Comparison of ENCODE assay signal across 17 mouse cellular contexts in genomic region chr2:106982503-106982902, GRCm38 (mm10). TPM values are rescaled to one million over a fixed set of nuclear protein-coding genes. Genes with fewer than 3 reads are reported as not detected.
A peak's percentile ranks its signal among the peaks of the same experiment; 100 is the strongest.
DNase-seq lines count a peak whose midpoint lies in the region; ATAC-seq lines count a peak whose summit lies in the region.
"Had no signal": no experiment of that assay in that cellular context is flagged by ENCODE, and none has a peak within 500 bp of the region (broad histone marks: within the 10 kb centered on the region; RNA-seq: fewer than 3 reads in every experiment).

No protein-coding gene starts in this region.

- no peaks in the 10 kb centered on the region for H3K27me3 ChIP-seq in embryonic facial prominence, embryonic 11.5 days (ENCODE audit: control insufficient read depth, insufficient read depth, low read length)
- no peaks in the 10 kb centered on the region for H3K27me3 ChIP-seq in embryonic facial prominence, embryonic 10.5 days (replicated peaks; ENCODE audit: low read depth, poor library complexity, severe bottlenecking)
- no peaks in the 10 kb centered on the region for H3K27me3 ChIP-seq in hindbrain, embryonic 16.5 days (replicated peaks; ENCODE audit: control insufficient read depth, insufficient read depth, low read length)
- H3K27me3 ChIP-seq in hindbrain, embryonic 12.5 days: no peaks in the 10 kb centered on the region
- H3K27me3 ChIP-seq in midbrain, embryonic 14.5 days (ENCODE audit: control insufficient read depth, insufficient read depth, low read length): no peaks in the 10 kb centered on the region
- H3K27me3 ChIP-seq in midbrain, embryonic 10.5 days (ENCODE audit: low read depth, poor library complexity, severe bottlenecking): no peaks in the 10 kb centered on the region
- H3K27me3 ChIP-seq: heart, embryonic 13.5 days; limb, embryonic 12.5 days; lung, embryonic 15.5 days; neural tube, embryonic 12.5 days had no signal

- no peak overlapping the region for H3K4me3 ChIP-seq in embryonic facial prominence, embryonic 11.5 days (ENCODE audit: low read depth, low read length)
- H3K4me3 ChIP-seq in embryonic facial prominence, embryonic 10.5 days: no peak overlapping the region
- no peak overlapping the region for H3K4me3 ChIP-seq in hindbrain, embryonic 16.5 days (ENCODE audit: low read length)
- no peak overlapping the region for H3K4me3 ChIP-seq in hindbrain, embryonic 12.5 days
- H3K4me3 ChIP-seq in midbrain, embryonic 14.5 days (replicated peaks; ENCODE audit: low read depth, low read length): no peak overlapping the region
- H3K4me3 ChIP-seq in midbrain, embryonic 10.5 days: no peak overlapping the region
- H3K4me3 ChIP-seq: erythroblast, embryonic 14.5 days; heart, embryonic 13.5 days; limb, embryonic 12.5 days; lung, embryonic 15.5 days; neural tube, embryonic 12.5 days had no signal

- peak; percentile 24 for DNase-seq in embryonic facial prominence, embryonic 11.5 days (ENCODE audit: low spot score)
- DNase-seq in embryonic facial prominence, embryonic 10.5 days (ENCODE audit: low spot score): no peak
- DNase-seq in midbrain, embryonic 14.5 days: peak; percentile 58
- DNase-seq in midbrain, embryonic 10.5 days (ENCODE audit: low spot score): no peak
- no peak for DNase-seq in cerebellum, adult 9-10 months
- DNase-seq in gastrocnemius, adult 8-10 months (ENCODE audit: low spot score in 2 of 2): no peak
- DNase-seq: cerebellum, postnatal 25 days; kidney, postnatal 10 days; spleen, adult 18-20 months had no signal

- H3K9ac ChIP-seq in embryonic facial prominence, embryonic 11.5 days (replicated peaks; ENCODE audit: low read length): no peak overlapping the region
- H3K9ac ChIP-seq in hindbrain, embryonic 16.5 days (ENCODE audit: low read depth, low read length): no peak overlapping the region
- no peak overlapping the region for H3K9ac ChIP-seq in hindbrain, embryonic 12.5 days
- H3K9ac ChIP-seq in midbrain, embryonic 14.5 days (replicated peaks; ENCODE audit: low read length): no peak overlapping the region
- H3K9ac ChIP-seq: heart, embryonic 13.5 days; limb, embryonic 12.5 days; lung, embryonic 15.5 days; neural tube, embryonic 12.5 days had no signal

- no peaks in the 10 kb centered on the region for H3K36me3 ChIP-seq in embryonic facial prominence, embryonic 11.5 days (replicated peaks; ENCODE audit: control insufficient read depth, insufficient read depth, low read depth, low read length)
- no peaks in the 10 kb centered on the region for H3K36me3 ChIP-seq in embryonic facial prominence, embryonic 10.5 days (replicated peaks)
- no peaks in the 10 kb centered on the region for H3K36me3 ChIP-seq in hindbrain, embryonic 16.5 days (ENCODE audit: control insufficient read depth, insufficient read depth, low read length)
- H3K36me3 ChIP-seq in hindbrain, embryonic 12.5 days: no peaks in the 10 kb centered on the region
- H3K36me3 ChIP-seq in midbrain, embryonic 14.5 days (ENCODE audit: control insufficient read depth, insufficient read depth, low read length): no peaks in the 10 kb centered on the region
- no peaks in the 10 kb centered on the region for H3K36me3 ChIP-seq in midbrain, embryonic 10.5 days
- H3K36me3 ChIP-seq: heart, embryonic 13.5 days; limb, embryonic 12.5 days; lung, embryonic 15.5 days; neural tube, embryonic 12.5 days had no signal

- no peak overlapping the region for H3K27ac ChIP-seq in embryonic facial prominence, embryonic 11.5 days (replicated peaks; ENCODE audit: low read depth, low read length)
- no peak overlapping the region for H3K27ac ChIP-seq in embryonic facial prominence, embryonic 10.5 days (replicated peaks)
- no peak overlapping the region for H3K27ac ChIP-seq in hindbrain, embryonic 16.5 days (ENCODE audit: low read depth, low read length)
- no peak overlapping the region for H3K27ac ChIP-seq in hindbrain, embryonic 12.5 days
- no peak overlapping the region for H3K27ac ChIP-seq in midbrain, embryonic 14.5 days (replicated peaks; ENCODE audit: low read depth, low read length)
- H3K27ac ChIP-seq in midbrain, embryonic 10.5 days (replicated peaks): no peak overlapping the region
- H3K27ac ChIP-seq: heart, embryonic 13.5 days; limb, embryonic 12.5 days; lung, embryonic 15.5 days; neural tube, embryonic 12.5 days had no signal

- no peaks in the 10 kb centered on the region for H3K4me1 ChIP-seq in embryonic facial prominence, embryonic 11.5 days (ENCODE audit: control insufficient read depth, insufficient read depth, low read length)
- H3K4me1 ChIP-seq in embryonic facial prominence, embryonic 10.5 days: no peaks in the 10 kb centered on the region
- no peaks in the 10 kb centered on the region for H3K4me1 ChIP-seq in hindbrain, embryonic 16.5 days (ENCODE audit: control insufficient read depth, insufficient read depth, low read depth, low read length)
- H3K4me1 ChIP-seq in hindbrain, embryonic 12.5 days: no peaks in the 10 kb centered on the region
- no peaks in the 10 kb centered on the region for H3K4me1 ChIP-seq in midbrain, embryonic 14.5 days (ENCODE audit: control insufficient read depth, insufficient read depth, low read length)
- no peaks in the 10 kb centered on the region for H3K4me1 ChIP-seq in midbrain, embryonic 10.5 days
- H3K4me1 ChIP-seq: limb, embryonic 12.5 days; lung, embryonic 15.5 days; neural tube, embryonic 12.5 days had no signal

- WGBS in embryonic facial prominence, embryonic 11.5 days: 56% methylated on average over 6 of the region's 6 CpGs
- WGBS in embryonic facial prominence, embryonic 10.5 days: 55% methylated on average over 6 of the region's 6 CpGs
- WGBS in hindbrain, embryonic 16.5 days: 50% methylated on average over 6 of the region's 6 CpGs
- WGBS in hindbrain, embryonic 12.5 days: 57% methylated on average over 6 of the region's 6 CpGs
- WGBS in midbrain, embryonic 14.5 days: 54% methylated on average over 6 of the region's 6 CpGs
- WGBS in midbrain, embryonic 10.5 days: 62% methylated on average over 6 of the region's 6 CpGs

- H3K4me2 ChIP-seq in embryonic facial prominence, embryonic 11.5 days (ENCODE audit: low read depth, low read length): no peak overlapping the region
- no peak overlapping the region for H3K4me2 ChIP-seq in hindbrain, embryonic 16.5 days (ENCODE audit: low read length)
- no peak overlapping the region for H3K4me2 ChIP-seq in hindbrain, embryonic 12.5 days (replicated peaks)
- no peak overlapping the region for H3K4me2 ChIP-seq in midbrain, embryonic 14.5 days (ENCODE audit: low read length)
- H3K4me2 ChIP-seq: heart, embryonic 13.5 days; limb, embryonic 12.5 days; lung, embryonic 15.5 days; neural tube, embryonic 12.5 days had no signal

- H3K9me3 ChIP-seq in embryonic facial prominence, embryonic 11.5 days (replicated peaks; ENCODE audit: control insufficient read depth, low read length): no peaks in the 10 kb centered on the region
- no peaks in the 10 kb centered on the region for H3K9me3 ChIP-seq in embryonic facial prominence, embryonic 10.5 days
- H3K9me3 ChIP-seq in hindbrain, embryonic 16.5 days (ENCODE audit: control insufficient read depth, low read length): no peaks in the 10 kb centered on the region
- H3K9me3 ChIP-seq in hindbrain, embryonic 12.5 days (replicated peaks): no peaks in the 10 kb centered on the region
- H3K9me3 ChIP-seq in midbrain, embryonic 14.5 days (ENCODE audit: control insufficient read depth, low read length): no peaks in the 10 kb centered on the region
- no peaks in the 10 kb centered on the region for H3K9me3 ChIP-seq in midbrain, embryonic 10.5 days (replicated peaks)
- H3K9me3 ChIP-seq: heart, embryonic 13.5 days; limb, embryonic 12.5 days; lung, embryonic 15.5 days; neural tube, embryonic 12.5 days had no signal

- no peak for ATAC-seq in embryonic facial prominence, embryonic 11.5 days (replicated peaks; ENCODE audit: insufficient number of reproducible peaks, low FRiP score, low TSS enrichment, low read depth)
- 0 out of 2 replicates have a peak, but pooled peaks have one; percentile 45 for ATAC-seq in hindbrain, embryonic 16.5 days
- ATAC-seq in hindbrain, embryonic 12.5 days (ENCODE audit: low FRiP score): no peak
- no peak for ATAC-seq in midbrain, embryonic 14.5 days (ENCODE audit: low FRiP score, low TSS enrichment)
- ATAC-seq: inflammation-experienced regulatory T-cells, adult 6 months had no signal

RNA-seq across cellular contexts. Expression of gene Arl14ep, which starts 8.3 kb away (rescaled TPM):
- polyA plus RNA-seq in embryonic facial prominence, embryonic 11.5 days (2014; fragmentation: Nextera tagmentation; extraction: Ambion mirVana): 64.8 and 71.3 TPM in 2 replicates
- polyA plus RNA-seq in embryonic facial prominence, embryonic 10.5 days (2016; fragmentation: Nextera tagmentation; extraction: Ambion mirVana): 53.7 and 57.8 TPM in 2 replicates
- polyA plus RNA-seq in hindbrain, embryonic 16.5 days (2015; fragmentation: Nextera tagmentation; extraction: Ambion mirVana): 31.7 and 36.3 TPM in 2 replicates
- 53.6 and 60.5 TPM in 2 replicates for polyA plus RNA-seq in hindbrain, embryonic 12.5 days (2016; fragmentation: Nextera tagmentation; extraction: Ambion mirVana)
- polyA plus RNA-seq in midbrain, embryonic 14.5 days (2014; fragmentation: Nextera tagmentation; extraction: Ambion mirVana): 34.8 and 44.6 TPM in 2 replicates
- 47.9 and 55.6 TPM in 2 replicates for polyA plus RNA-seq in midbrain, embryonic 10.5 days (2016; fragmentation: Nextera tagmentation; extraction: Ambion mirVana)
- total RNA-seq in gastrocnemius, adult 8-10 months (2022): 1 to 10 TPM; 5.5 to 6.7 (median 5.6) TPM

Comparison
In these comparisons a context has a peak if more than half of its experiments do, and no peak if none do; other contexts are left out.
1. DNase-seq: peak in embryonic facial prominence, embryonic 11.5 days (single experiment) and midbrain, embryonic 14.5 days (single experiment); none in embryonic facial prominence, embryonic 10.5 days (single experiment), midbrain, embryonic 10.5 days (single experiment), cerebellum, adult 9-10 months (single experiment) and gastrocnemius, adult 8-10 months (0 of 2).